Mouse (Mus musculus) cerebellum, adult 2 months (tissue): ENCODE measurements at regions not wholly inside any gene's neighbourhood (a gene's known extent, or its start where the extent isn't known, plus 50 kb on each side); places are given as distances from the start of the nearest gene placed in this dataset.

ENCODE experiments used
- DNase-seq, 2 experiments: peaks; one replicate each; pipeline ENCODE4 v3.0.0; 2021
- H3K27ac ChIP-seq: fragments of 200-500 bp; 2 replicates; pipeline ENCODE4 v1.5.1; 2012; ENCODE audit warnings: low read length, control low read depth, inconsistent platforms; ENCODE audit not compliant: insufficient read depth
- H3K27me3 ChIP-seq: fragments of 200-500 bp; 2 replicates; pipeline ENCODE4 v1.6.1; 2012; ENCODE audit warnings: inconsistent platforms, mild to moderate bottlenecking, low read length, moderate library complexity; ENCODE audit not compliant: control insufficient read depth, insufficient read depth
- H3K4me1 ChIP-seq: fragments of 200-500 bp; 2 replicates; pipeline ENCODE4 v1.6.1; 2011; ENCODE audit warnings: low read length; ENCODE audit not compliant: control insufficient read depth, insufficient read depth
- H3K4me3 ChIP-seq: fragments of 200-500 bp; replicated peaks from 2 replicates; pipeline ENCODE3; 2011; ENCODE audit warnings: mild to moderate bottlenecking, low read depth, low read length, control low read depth; ENCODE audit not compliant: insufficient read depth
- CTCF ChIP-seq: fragments of 200-500 bp; IDR thresholded peaks from 2 replicates; pipeline ENCODE4 v1.5.1; 2011; ENCODE audit warnings: low read depth, mild to moderate bottlenecking, control low read depth, low read length, moderate library complexity, borderline replicate concordance; ENCODE audit not compliant: insufficient read depth
- POLR2A ChIP-seq: fragments of 200-500 bp; IDR thresholded peaks from 2 replicates; pipeline ENCODE4 v1.6.1; 2011; ENCODE audit warnings: low read length, control low read depth, borderline replicate concordance; ENCODE audit not compliant: insufficient read depth
- WGBS: fragments of 180-500 bp; shearing (Covaris S2); methylation state at CpG from one replicate; pipeline ENCODE4 v1.1.7; 2018; 5-methylcytosine and 5-hydroxymethylcytosine counted together

DNA sequence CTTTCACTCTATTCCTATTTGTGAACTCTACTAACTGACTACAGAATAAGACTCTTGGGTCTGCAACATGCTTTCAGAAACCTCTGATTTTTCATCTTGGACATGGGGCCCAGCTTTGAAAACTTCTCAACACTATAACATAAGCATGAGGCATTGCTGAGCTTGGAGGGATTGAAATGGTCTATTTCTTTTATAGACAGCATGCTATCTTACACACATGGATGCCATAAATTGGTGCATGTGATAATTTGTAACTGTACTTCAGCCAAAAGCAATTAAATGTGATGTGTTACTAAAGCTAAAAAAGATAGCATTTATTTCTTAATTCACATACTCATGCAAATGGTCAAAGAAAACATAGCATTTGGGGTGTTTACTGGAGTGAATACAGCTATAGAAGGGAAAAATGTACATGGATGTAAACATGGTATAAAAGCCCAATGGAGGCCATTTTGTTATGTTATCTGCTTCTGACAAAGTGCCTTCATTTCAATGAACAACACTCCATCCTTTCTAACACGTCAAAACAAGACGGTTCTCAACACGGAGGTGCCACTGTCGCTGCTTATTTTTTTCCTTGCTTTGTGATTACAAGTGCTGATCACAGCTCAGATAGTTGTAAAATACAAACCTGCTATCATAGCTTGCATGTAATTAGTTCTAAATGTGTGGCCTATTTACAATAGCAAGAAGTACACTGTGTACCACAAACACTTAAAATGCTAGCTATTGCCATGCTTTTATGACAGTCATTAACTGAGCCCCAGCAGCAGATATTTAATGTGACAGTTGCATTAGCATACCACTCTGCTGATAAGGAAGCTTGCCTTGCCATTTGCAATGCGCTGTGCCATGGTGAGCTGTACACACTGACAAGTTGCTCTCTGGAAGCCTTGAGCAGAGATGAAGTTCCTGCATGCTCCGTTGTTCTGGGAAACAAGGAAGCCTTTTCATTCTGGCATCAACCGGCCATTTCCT lies 267.9 kb upstream of the Veph1 start:
- no peak for DNase-seq
- Histone ChIP-seq H3K27me3 (no peaks in the 10 kb centered on the region), H3K4me3 (no peak overlapping the region), H3K27ac (no peak overlapping the region), H3K4me1 (no peaks in the 10 kb centered on the region)
- TF ChIP-seq POLR2A = no peak
- TF ChIP-seq CTCF = no peak
- 85% methylated on average over 7 of the region's 7 CpGs for WGBS

- no peaks in the 10 kb centered on the region for H3K27me3 ChIP-seq
- no peak for TF ChIP-seq CTCF
- no peak for TF ChIP-seq POLR2A
- no peak for DNase-seq
- H3K27ac ChIP-seq = no peak overlapping the region
- H3K4me3 ChIP-seq = no peak overlapping the region
- H3K4me1 ChIP-seq = no peaks in the 10 kb centered on the region
- WGBS = 73% methylated on average over 2 of the region's 2 CpGs
Measured at GRCm38 (mm10) chr3:66563329-66563728, 266.7 kb upstream of the Veph1 start.

GRCm38 (mm10) chr3:66555538-66555937 lies 258.9 kb upstream of the Veph1 start:
- WGBS = 91% methylated on average over 1 of the region's 1 CpGs
- TF ChIP-seq POLR2A (no peak), CTCF (no peak)

GRCm38 (mm10) chr3:66550920-66551319 lies 254.3 kb upstream of the Veph1 start:
- H3K27me3 ChIP-seq = no peaks in the 10 kb centered on the region
- H3K4me1 ChIP-seq = no peaks in the 10 kb centered on the region
- no peak overlapping the region for H3K27ac ChIP-seq
- DNase-seq = no peak
- H3K4me3 ChIP-seq = no peak overlapping the region
- TF ChIP-seq CTCF = no peak
- TF ChIP-seq POLR2A = no peak

More at GRCm38 (mm10) chr3:66555538-66555937, 258.9 kb upstream of the Veph1 start:
- Histone ChIP-seq H3K27ac (no peak overlapping the region), H3K4me1 (no peaks in the 10 kb centered on the region), H3K4me3 (no peak overlapping the region), H3K27me3 (no peaks in the 10 kb centered on the region)
- DNase-seq = no peak

DNA sequence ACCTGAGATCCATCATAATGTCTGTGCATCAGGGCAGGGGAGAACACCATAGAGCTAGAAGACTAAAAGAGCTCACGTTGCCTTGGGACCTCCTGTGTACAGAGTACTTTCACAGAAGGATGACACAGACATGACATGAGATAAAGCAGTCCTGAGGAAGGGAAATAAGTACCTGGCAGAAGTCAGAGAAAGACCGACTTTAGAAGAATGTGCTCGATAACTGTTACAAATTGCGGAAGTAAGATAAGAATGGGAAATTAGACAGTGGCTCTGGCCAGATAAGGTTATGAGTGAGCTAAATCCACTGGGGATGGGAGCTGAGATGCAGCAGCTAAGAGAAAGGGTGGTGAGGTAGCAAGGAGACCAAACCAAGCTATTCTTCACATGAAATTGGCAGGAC lies 249.9 kb upstream of the Veph1 start:
- Histone ChIP-seq H3K4me1 (no peaks in the 10 kb centered on the region), H3K27me3 (no peaks in the 10 kb centered on the region), H3K4me3 (no peak overlapping the region), H3K27ac (no peak overlapping the region)
- WGBS = 84% methylated on average over 4 of the region's 4 CpGs
- no peak for TF ChIP-seq POLR2A
- no peak for TF ChIP-seq CTCF
- no peak for DNase-seq

- H3K4me3 ChIP-seq = no peak overlapping the region
- TF ChIP-seq CTCF = no peak
- TF ChIP-seq POLR2A = no peak
- WGBS = 65% methylated on average over 5 of the region's 5 CpGs
- H3K27ac ChIP-seq = no peak overlapping the region
- DNase-seq = no peak
- no peaks in the 10 kb centered on the region for H3K27me3 ChIP-seq
- H3K4me1 ChIP-seq = no peaks in the 10 kb centered on the region
Measured at GRCm38 (mm10) chr3:66544139-66544933, 247.7 kb upstream of the Veph1 start.

GRCm38 (mm10) chr3:66542865-66543264 lies 246.2 kb upstream of the Veph1 start:
- Histone ChIP-seq H3K27ac (no peak overlapping the region), H3K4me3 (no peak overlapping the region), H3K4me1 (no peaks in the 10 kb centered on the region), H3K27me3 (no peaks in the 10 kb centered on the region)
- DNase-seq = no peak
- TF ChIP-seq POLR2A (no peak), CTCF (no peak)
- WGBS = 90% methylated on average over 3 of the region's 3 CpGs

DNA sequence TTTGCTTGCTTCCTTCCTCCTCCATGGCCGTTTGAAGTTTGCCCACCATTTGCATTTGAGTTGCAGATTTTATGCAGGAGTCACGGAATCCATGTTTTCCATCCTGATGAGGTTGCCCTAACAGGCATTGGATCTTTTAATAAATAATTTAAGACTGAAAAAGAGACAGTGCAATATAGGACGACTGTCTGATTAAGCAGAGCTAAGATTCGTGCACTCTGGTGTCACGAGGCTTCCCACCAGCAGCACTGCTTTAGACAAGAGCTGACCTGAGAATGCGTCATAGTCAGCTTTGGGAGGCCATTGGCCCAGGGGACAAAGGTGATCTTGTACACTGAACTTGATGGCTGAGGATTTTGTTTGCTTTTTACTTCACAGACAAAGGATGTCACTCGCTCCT lies 241.3 kb upstream of the Veph1 start:
- H3K27me3 ChIP-seq = no peaks in the 10 kb centered on the region
- TF ChIP-seq POLR2A (no peak), CTCF (no peak)
- no peak overlapping the region for H3K4me3 ChIP-seq
- no peaks in the 10 kb centered on the region for H3K4me1 ChIP-seq
- no peak overlapping the region for H3K27ac ChIP-seq
- no peak for DNase-seq
- 55% methylated on average over 7 of the region's 7 CpGs for WGBS
